Mouse (Mus musculus) macrophage (primary cell): Measurements from ENCODE around the gene Ddhd1. TPM values are rescaled to one million over a fixed set of nuclear protein-coding genes. Genes with fewer than 3 reads are reported as not detected.

Experiments used
- H3K27ac ChIP-seq: fragments of 350-480 bp; formaldehyde crosslinking; 2 replicates; pipeline ENCODE4 v1.9.0; 2021
- H3K36me3 ChIP-seq: fragments of 350-480 bp; formaldehyde crosslinking; 2 replicates; pipeline ENCODE4 v1.9.0; 2021; ENCODE audit errors: inconsistent target
- H3K4me3 ChIP-seq: fragments of 350-480 bp; formaldehyde crosslinking; 2 replicates; pipeline ENCODE4 v1.9.0; 2021; ENCODE audit errors: inconsistent target
- H3K79me2 ChIP-seq: fragments of 350-480 bp; formaldehyde crosslinking; 2 replicates; pipeline ENCODE4 v1.9.0; 2021; ENCODE audit errors: inconsistent target
- WGBS: methylation state at CpG from one replicate; pipeline ENCODE4 v1.1.7; 2026; ENCODE audit warnings: inconsistent platforms; ENCODE audit not compliant: missing documents; 5-methylcytosine and 5-hydroxymethylcytosine counted together
- polyA plus RNA-seq: library from polyadenylated mRNA; stranded (reverse); fragments of 250-400 nt; gene quantifications from 3 replicates; pipeline ENCODE4 v1.2.4, GENCODE M21; 2018; ENCODE audit warnings: inconsistent platforms
- total RNA-seq, 78 experiments: library from RNA; depleted of rRNA; stranded (reverse); fragments of 250-400 nt; gene quantifications; 1 replicate in 9 of 78; 2 replicates in 24 of 78; 3 replicates in 43 of 78; 4 replicates in 2 of 78; pipeline ENCODE4 v1.2.4; 2018; ENCODE audit warnings: inconsistent platforms in 56 of 78

Gene Ddhd1
- total RNA-seq (2018; cell fraction: chromatin; rRNA removed) = 1,000 to 10,000 TPM in 7 of 26 experiments, 100 to 1,000 TPM in 19; 234 to 1,398 (median 533) TPM
- total RNA-seq (2018; cell fraction: cytosol; rRNA removed) = 10 to 100 TPM; 23.9 to 90.3 (median 35.7) TPM
- total RNA-seq (2018; cell fraction: nucleus; rRNA removed) = 1,000 to 10,000 TPM in 3 of 26 experiments, 100 to 1,000 TPM in 22, 10 to 100 TPM in 1; 92.4 to 1,622 (median 495) TPM
- polyA plus RNA-seq = 9.3 to 37.9 TPM (median 28.4 TPM) in 3 replicates

- peaks cover 41% of the 10 kb centered on the region; the same call in 1 of the 2 replicates for H3K79me2 ChIP-seq
These were observed at the start of gene Ddhd1 for GRCm38 (mm10) chr14:45657641-45658611. TSS of gene Ddhd1 (minus strand) at chr14:45658143.

GRCm38 (mm10) chr14:45707176-45707910, 49.4 kb upstream of the Ddhd1 start:
- Histone ChIP-seq H3K79me2 (no peaks in the 10 kb centered on the region), H3K36me3 (no peaks in the 10 kb centered on the region), H3K4me3 (no peak overlapping the region), H3K27ac (no peak overlapping the region)
- 94% methylated on average over 3 of the region's 3 CpGs for whole genome bisulfite sequencing

More at GRCm38 (mm10) chr14:45657641-45658611, at the start of gene Ddhd1:
- Histone ChIP-seq H3K27ac (peak within 1 kb of the TSS; percentile 65), H3K36me3 (no peaks in the 10 kb centered on the region), H3K4me3 (peak within 1 kb of the TSS; percentile 55)
- WGBS = under 1% methylated on average over 94 of the region's 123 CpGs

GRCm38 (mm10) chr14:45700031-45700572, 42.2 kb upstream of the Ddhd1 start:
- Histone ChIP-seq H3K79me2 (no peaks in the 10 kb centered on the region), H3K4me3 (no peak overlapping the region), H3K27ac (no peak overlapping the region), H3K36me3 (no peaks in the 10 kb centered on the region)
- 74% methylated on average over 6 of the region's 6 CpGs for WGBS

- Histone ChIP-seq H3K4me3 (no peak overlapping the region), H3K79me2 (no peaks in the 10 kb centered on the region), H3K36me3 (no peaks in the 10 kb centered on the region), H3K27ac (no peak overlapping the region)
- 63% methylated on average over 3 of the region's 3 CpGs for WGBS
These were observed 40.9 kb upstream of the Ddhd1 start for GRCm38 (mm10) chr14:45698867-45699266.

- Histone ChIP-seq H3K36me3 (no peaks in the 10 kb centered on the region), H3K4me3 (no peak overlapping the region), H3K27ac (no peak overlapping the region), H3K79me2 (no peaks in the 10 kb centered on the region)
- WGBS = no CpG with 5 or more reads among the region's 2 CpGs
These were observed 38.2 kb upstream of the Ddhd1 start for GRCm38 (mm10) chr14:45696098-45696497.

- 97% methylated on average over 2 of the region's 2 CpGs for WGBS
- H3K27ac ChIP-seq = no peak overlapping the region
- no peaks in the 10 kb centered on the region for H3K36me3 ChIP-seq
- no peaks in the 10 kb centered on the region for H3K79me2 ChIP-seq
- H3K4me3 ChIP-seq = no peak overlapping the region
These were observed 35.9 kb upstream of the Ddhd1 start for GRCm38 (mm10) chr14:45693891-45694290.

- no peaks in the 10 kb centered on the region for H3K36me3 ChIP-seq
- 8% methylated on average over 14 of the region's 16 CpGs for WGBS
- H3K79me2 ChIP-seq = no peaks in the 10 kb centered on the region
- H3K4me3 ChIP-seq = peak overlapping the region; percentile 7; the same call in 1 of the 2 replicates
- H3K27ac ChIP-seq = no peak overlapping the region
These were observed 32.7 kb upstream of the Ddhd1 start for GRCm38 (mm10) chr14:45690520-45691246.

GRCm38 (mm10) chr14:45685313-45685712, 27.4 kb upstream of the Ddhd1 start:
- 33% methylated on average over 2 of the region's 2 CpGs for WGBS
- no peaks in the 10 kb centered on the region for H3K79me2 ChIP-seq

GRCm38 (mm10) chr14:45676722-45677121, 18.8 kb upstream of the Ddhd1 start:
- no peaks in the 10 kb centered on the region for H3K36me3 ChIP-seq
- WGBS = 54% methylated on average over 6 of the region's 6 CpGs
- H3K4me3 ChIP-seq = no peak overlapping the region
- H3K27ac ChIP-seq = no peak overlapping the region
- no peaks in the 10 kb centered on the region for H3K79me2 ChIP-seq

More at GRCm38 (mm10) chr14:45685313-45685712, 27.4 kb upstream of the Ddhd1 start:
- Histone ChIP-seq H3K4me3 (no peak overlapping the region), H3K27ac (no peak overlapping the region), H3K36me3 (no peaks in the 10 kb centered on the region)

- Histone ChIP-seq H3K79me2 (no peaks in the 10 kb centered on the region), H3K36me3 (no peaks in the 10 kb centered on the region), H3K27ac (no peak overlapping the region), H3K4me3 (no peak overlapping the region)
- WGBS = 93% methylated on average over 4 of the region's 4 CpGs
These were observed 10.4 kb upstream of the Ddhd1 start for GRCm38 (mm10) chr14:45668325-45668724.

- Histone ChIP-seq H3K27ac (no peak overlapping the region), H3K79me2 (no peaks in the 10 kb centered on the region), H3K4me3 (no peak overlapping the region), H3K36me3 (no peaks in the 10 kb centered on the region)
- WGBS = 27% methylated on average over 2 of the region's 2 CpGs
These were observed 9.3 kb upstream of the Ddhd1 start for GRCm38 (mm10) chr14:45667231-45667630.

GRCm38 (mm10) chr14:45661575-45661974, 3.6 kb upstream of the Ddhd1 start:
- WGBS = 46% methylated on average over 5 of the region's 5 CpGs
- Histone ChIP-seq H3K4me3 (no peak overlapping the region), H3K79me2 (peaks cover 5% of the 10 kb centered on the region; the same call in 1 of the 2 replicates), H3K27ac (no peak overlapping the region), H3K36me3 (no peaks in the 10 kb centered on the region)

GRCm38 (mm10) chr14:45660315-45660714, 2.4 kb upstream of the Ddhd1 start:
- WGBS = 100% methylated on average over 1 of the region's 1 CpGs
- no peak overlapping the region for H3K4me3 ChIP-seq
- peaks cover 17% of the 10 kb centered on the region; the same call in 1 of the 2 replicates for H3K79me2 ChIP-seq
- no peak overlapping the region for H3K27ac ChIP-seq
- no peaks in the 10 kb centered on the region for H3K36me3 ChIP-seq
